Mouse (Mus musculus) heart, adult 9 months (tissue): ENCODE measurements at regions not wholly inside any gene's neighbourhood (a gene's known extent, or its start where the extent isn't known, plus 50 kb on each side); places are given as distances from the start of the nearest gene placed in this dataset.

Experiments used
- DNase-seq, 2 experiments: peaks; one replicate each; pipeline ENCODE4 v3.0.0; 2022; ENCODE audit warnings: low spot score in 2 of 2

- DNase-seq: no peak
These were observed 497.2 kb downstream of the Kcnj2 start for GRCm38 (mm10) chr11:111563171-111563570.

- DNase-seq: no peak
These were observed 502.1 kb downstream of the Kcnj2 start for GRCm38 (mm10) chr11:111568041-111568440.

GRCm38 (mm10) chr11:111568876-111569275 lies 502.9 kb downstream of the Kcnj2 start:
- DNase-seq: no peak

GRCm38 (mm10) chr11:111577883-111578282 lies 511.9 kb downstream of the Kcnj2 start:
- DNase-seq: no peak

GRCm38 (mm10) chr11:111582980-111583379 lies 517.0 kb downstream of the Kcnj2 start:
- no peak for DNase-seq

- DNase-seq: no peak
These were observed 517.6 kb downstream of the Kcnj2 start for GRCm38 (mm10) chr11:111583606-111584005.

GRCm38 (mm10) chr11:111599456-111599855 lies 533.5 kb downstream of the Kcnj2 start:
- no peak for DNase-seq

- DNase-seq: no peak
These were observed 539.2 kb downstream of the Kcnj2 start for GRCm38 (mm10) chr11:111605146-111605545.

- DNase-seq: no peak
These were observed 544.6 kb downstream of the Kcnj2 start for GRCm38 (mm10) chr11:111610522-111611015.

- DNase-seq: no peak
These were observed 577.6 kb downstream of the Kcnj2 start for GRCm38 (mm10) chr11:111643603-111644002.

- no peak for DNase-seq
These were observed 586.9 kb downstream of the Kcnj2 start for GRCm38 (mm10) chr11:111652882-111653281.

- no peak for DNase-seq
These were observed 591.8 kb downstream of the Kcnj2 start for GRCm38 (mm10) chr11:111657778-111658177.

- no peak for DNase-seq
These were observed 592.7 kb downstream of the Kcnj2 start for GRCm38 (mm10) chr11:111658362-111659309.

- no peak for DNase-seq
These were observed 597.3 kb downstream of the Kcnj2 start for GRCm38 (mm10) chr11:111663269-111663668.

GRCm38 (mm10) chr11:111666336-111666735 lies 600.4 kb downstream of the Kcnj2 start:
- no peak for DNase-seq

- peak; percentile 30 to 46 for DNase-seq
These were observed 605.9 kb downstream of the Kcnj2 start for GRCm38 (mm10) chr11:111671865-111672264.

GRCm38 (mm10) chr11:111675673-111676072 lies 609.7 kb downstream of the Kcnj2 start:
- no peak for DNase-seq

GRCm38 (mm10) chr11:111682341-111682740 lies 616.4 kb downstream of the Kcnj2 start:
- DNase-seq: peak; percentile 18 to 56

- no peak for DNase-seq
These were observed 617.9 kb downstream of the Kcnj2 start for GRCm38 (mm10) chr11:111683909-111684308.

- no peak for DNase-seq
These were observed 621.8 kb downstream of the Kcnj2 start for GRCm38 (mm10) chr11:111687769-111688168.

- DNase-seq: peak; percentile 13 to 17
These were observed 622.4 kb downstream of the Kcnj2 start for GRCm38 (mm10) chr11:111688186-111688860.

- DNase-seq: no peak
These were observed 623.9 kb downstream of the Kcnj2 start for GRCm38 (mm10) chr11:111689899-111690298.

GRCm38 (mm10) chr11:111691512-111691911 lies 625.5 kb downstream of the Kcnj2 start:
- no peak for DNase-seq
